Comparison of ENCODE assay signal across 8 mouse cellular contexts in the genomic region with DNA sequence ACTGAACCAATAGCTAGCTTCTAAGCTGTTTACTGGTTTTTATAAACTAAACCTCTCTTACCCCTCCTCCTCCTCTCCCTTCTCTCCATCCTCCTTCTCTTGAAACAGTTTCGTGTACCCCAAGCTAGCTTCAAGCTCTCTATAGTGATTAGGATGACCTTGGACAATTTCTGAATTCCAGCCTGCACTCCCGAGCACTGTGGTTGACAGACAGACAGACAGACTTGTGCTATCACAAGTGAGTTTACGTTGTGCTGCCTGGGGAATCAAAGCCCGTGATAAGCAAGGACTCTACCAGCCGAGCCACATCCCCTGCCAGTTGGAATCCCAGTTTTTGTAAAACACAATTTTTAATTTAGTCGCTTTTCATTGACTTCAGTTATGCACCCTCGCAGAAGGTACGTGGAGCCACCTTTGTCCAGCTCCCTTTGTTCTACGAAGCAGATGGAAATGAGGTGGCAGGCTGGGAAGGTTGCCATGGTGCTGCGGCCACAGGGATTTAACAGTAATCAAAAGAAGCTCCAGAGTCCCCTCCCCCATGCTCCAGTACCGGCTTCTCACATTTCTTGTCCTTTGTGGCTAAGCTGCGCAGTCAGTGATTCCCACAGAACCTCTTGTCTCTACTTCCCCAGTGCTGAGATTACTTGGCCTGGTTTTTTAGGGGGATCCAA. TPM values are rescaled to one million over a fixed set of nuclear protein-coding genes. Genes with fewer than 3 reads are reported as not detected.
DNase-seq lines count a peak whose midpoint lies in the region; ATAC-seq and TF ChIP-seq lines count a peak whose summit lies in the region.

No protein-coding gene starts in this region.

- no peaks in the 10 kb centered on the region for H3K27me3 ChIP-seq in C2C12 (ENCODE audit: control insufficient read depth, insufficient read depth, insufficient read length)
- H3K27me3 ChIP-seq in hindbrain, embryonic 10.5 days (ENCODE audit: insufficient read depth, poor library complexity, severe bottlenecking) = no peaks in the 10 kb centered on the region
- H3K27me3 ChIP-seq in limb, embryonic 13.5 days = no peaks in the 10 kb centered on the region

- peaks cover 6% of the 10 kb centered on the region; the same call in 1 of the 2 replicates for H3K9me3 ChIP-seq in hindbrain, embryonic 10.5 days
- peaks cover 2% of the 10 kb centered on the region; the same call in 1 of the 2 replicates for H3K9me3 ChIP-seq in limb, embryonic 13.5 days

- ATAC-seq in limb, embryonic 13.5 days (ENCODE audit: low FRiP score, low read depth) = peak; percentile 57; the same call in 1 of the 2 replicates

- H3K36me3 ChIP-seq in C2C12 (ENCODE audit: control insufficient read depth, insufficient read depth) = no peaks in the 10 kb centered on the region
- H3K36me3 ChIP-seq in hindbrain, embryonic 10.5 days = 0 out of 2 replicates have a peak, but pooled peaks cover 4% of the 10 kb centered on the region
- no peaks in the 10 kb centered on the region for H3K36me3 ChIP-seq in limb, embryonic 13.5 days

- H3K79me2 ChIP-seq in C2C12 (ENCODE audit: control insufficient read depth, insufficient read depth) = no peaks in the 10 kb centered on the region

- H3K27ac ChIP-seq in cortical plate, adult 2 months (ENCODE audit: insufficient read depth, low read length) = peak overlapping the region; percentile 45; the same call in 1 of the 2 replicates
- peak overlapping the region; percentile 98 for H3K27ac ChIP-seq in hindbrain, embryonic 10.5 days
- peak overlapping the region; percentile 73; the same call in 1 of the 2 replicates for H3K27ac ChIP-seq in limb, embryonic 13.5 days
- H3K27ac ChIP-seq in olfactory bulb, adult 2 months (ENCODE audit: insufficient read depth, low read depth, low read length) = peak overlapping the region; percentile 42

- H3K4me1 ChIP-seq in cortical plate, adult 2 months (ENCODE audit: control insufficient read depth, insufficient read depth, low read length) = peaks cover 16% of the 10 kb centered on the region
- peaks cover 75% of the 10 kb centered on the region for H3K4me1 ChIP-seq in hindbrain, embryonic 10.5 days (replicated peaks)
- H3K4me1 ChIP-seq in limb, embryonic 13.5 days = peaks cover 37% of the 10 kb centered on the region
- peaks cover 24% of the 10 kb centered on the region for H3K4me1 ChIP-seq in olfactory bulb, adult 2 months (ENCODE audit: control insufficient read depth, insufficient read depth, low read length)

- peak overlapping the region; percentile 49 for H3ac ChIP-seq in C2C12 (ENCODE audit: control insufficient read depth, insufficient read length, low read depth)

- peak overlapping the region; percentile 19; the same call in 1 of the 2 replicates for H3K9ac ChIP-seq in limb, embryonic 13.5 days

- 6% methylated on average over 12 of the region's 12 CpGs for WGBS in hindbrain, embryonic 10.5 days
- 15% methylated on average over 12 of the region's 12 CpGs for WGBS in limb, embryonic 13.5 days
- WGBS in olfactory bulb, adult 2 months = 10% methylated on average over 12 of the region's 12 CpGs

- TF ChIP-seq CTCF in C2C12 (IDR thresholded peaks at IDR 0.05; ENCODE audit: control insufficient read depth, insufficient read depth, insufficient read length) = no peak
- no peak for TF ChIP-seq CTCF in cortical plate, adult 2 months (IDR thresholded peaks at IDR 0.05; ENCODE audit: extremely low read depth, insufficient read depth, low read length)
- no peak for TF ChIP-seq CTCF in olfactory bulb, adult 2 months (IDR thresholded peaks at IDR 0.05; ENCODE audit: insufficient read depth, low read depth, low read length)

- H3K4me3 ChIP-seq in C2C12 (ENCODE audit: insufficient read depth, poor library complexity, severe bottlenecking) = no peak overlapping the region
- H3K4me3 ChIP-seq in cortical plate, adult 2 months (ENCODE audit: insufficient read depth, low read length) = no peak overlapping the region
- peak overlapping the region; percentile 39 for H3K4me3 ChIP-seq in hindbrain, embryonic 10.5 days
- no peak overlapping the region for H3K4me3 ChIP-seq in limb, embryonic 13.5 days
- H3K4me3 ChIP-seq in olfactory bulb, adult 2 months (ENCODE audit: insufficient read depth, low read depth, low read length) = no peak overlapping the region

- H3K4me2 ChIP-seq in limb, embryonic 13.5 days (replicated peaks) = peak overlapping the region; percentile 25; the same call in 1 of the 2 replicates

- no peak for TF ChIP-seq POLR2A in cortical plate, adult 2 months (IDR thresholded peaks at IDR 0.05; ENCODE audit: extremely low read depth, insufficient read depth, low read length)
- no peak for TF ChIP-seq POLR2A in olfactory bulb, adult 2 months (IDR thresholded peaks at IDR 0.05; ENCODE audit: insufficient read depth, low read depth, low read length)

- DNase-seq in adrenal gland, postnatal 10 days = peak; percentile 68
- DNase-seq in adrenal gland, postnatal 4 days (ENCODE audit: low spot score in 2 of 2) = no peak
- peak; percentile 94 for DNase-seq in hindbrain, embryonic 10.5 days (ENCODE audit: low spot score)
- no peak for DNase-seq in adipocyte (ENCODE audit: low spot score)

- no peaks in the 10 kb centered on the region for H3K79me3 ChIP-seq in C2C12 (ENCODE audit: low read depth)

TF ChIP-seq in C2C12, 6 proteins besides CTCF, POLR2A, EP300 and RAD21:
- TF ChIP-seq MYOD1 (IDR thresholded peaks at IDR 0.05; ENCODE audit: control insufficient read depth, insufficient read length, low read depth) (no peak), MAX (IDR thresholded peaks at IDR 0.05) (peak; percentile 96)

RNA-seq across cellular contexts. Expression of a gene that starts 15.3 kb away (rescaled TPM):
- total RNA-seq in adrenal gland, postnatal 10 days (2021) = 100 to 1,000 TPM; 202 to 313 TPM
- total RNA-seq in adrenal gland, postnatal 4 days (2021) = 100 to 1,000 TPM; 323 to 446 TPM
- polyA plus RNA-seq in C2C12 (2012; fragmentation: generic; extraction: Trizol) = 2,758 TPM
- 1,321 and 1,512 TPM in 2 replicates for polyA plus RNA-seq in cortical plate, adult 2 months (2012; rRNA removed)
- polyA plus RNA-seq in hindbrain, embryonic 10.5 days (2016; fragmentation: Nextera tagmentation; extraction: Ambion mirVana) = 4,838 and 8,764 TPM in 2 replicates
- 1,398 and 1,426 TPM in 2 replicates for polyA plus RNA-seq in limb, embryonic 13.5 days (2015; fragmentation: Nextera tagmentation; extraction: Ambion mirVana)
- polyA plus RNA-seq in olfactory bulb, adult 2 months (2012; ENCODE audit: insufficient read depth, insufficient read length, low replicate concordance, missing spikeins) = 1,035 TPM in 1 of 2 replicates, not detected in the other

RNA-seq across cellular contexts. Expression of a gene that starts 15.5 kb away (rescaled TPM):
- total RNA-seq in adrenal gland, postnatal 10 days (2021) = not detected
- total RNA-seq in adrenal gland, postnatal 4 days (2021) = not detected
- polyA plus RNA-seq in C2C12 (2012; fragmentation: generic; extraction: Trizol) = 0.22 TPM
- polyA plus RNA-seq in cortical plate, adult 2 months (2012; rRNA removed) = 0.35 and 0.55 TPM in 2 replicates
- not detected in 2 replicates for polyA plus RNA-seq in hindbrain, embryonic 10.5 days (2016; fragmentation: Nextera tagmentation; extraction: Ambion mirVana)
- not detected in 2 replicates for polyA plus RNA-seq in limb, embryonic 13.5 days (2015; fragmentation: Nextera tagmentation; extraction: Ambion mirVana)
- polyA plus RNA-seq in olfactory bulb, adult 2 months (2012; ENCODE audit: insufficient read depth, insufficient read length, low replicate concordance, missing spikeins) = not detected in 2 replicates

RNA-seq across cellular contexts. Expression of a gene that starts 34.5 kb away (rescaled TPM):
- total RNA-seq in adrenal gland, postnatal 10 days (2021) = 100 to 1,000 TPM; 329 to 414 TPM
- 100 to 1,000 TPM; 512 to 526 TPM for total RNA-seq in adrenal gland, postnatal 4 days (2021)
- 3,512 TPM for polyA plus RNA-seq in C2C12 (2012; fragmentation: generic; extraction: Trizol)
- polyA plus RNA-seq in cortical plate, adult 2 months (2012; rRNA removed) = 1,160 and 1,231 TPM in 2 replicates
- polyA plus RNA-seq in hindbrain, embryonic 10.5 days (2016; fragmentation: Nextera tagmentation; extraction: Ambion mirVana) = 2,254 and 2,463 TPM in 2 replicates
- 1,632 and 1,683 TPM in 2 replicates for polyA plus RNA-seq in limb, embryonic 13.5 days (2015; fragmentation: Nextera tagmentation; extraction: Ambion mirVana)
- 649 and 1,228 TPM in 2 replicates for polyA plus RNA-seq in olfactory bulb, adult 2 months (2012; ENCODE audit: insufficient read depth, insufficient read length, low replicate concordance, missing spikeins)

RNA-seq across cellular contexts. Expression of a gene that starts 50.8 kb away (rescaled TPM):
- 10 to 100 TPM; 17.7 to 27.7 TPM for total RNA-seq in adrenal gland, postnatal 10 days (2021)
- total RNA-seq in adrenal gland, postnatal 4 days (2021) = 10 to 100 TPM; 41.5 to 45.9 TPM
- 18.0 TPM for polyA plus RNA-seq in C2C12 (2012; fragmentation: generic; extraction: Trizol)
- 24.7 and 27.1 TPM in 2 replicates for polyA plus RNA-seq in cortical plate, adult 2 months (2012; rRNA removed)
- polyA plus RNA-seq in hindbrain, embryonic 10.5 days (2016; fragmentation: Nextera tagmentation; extraction: Ambion mirVana) = 22.3 and 25.5 TPM in 2 replicates
- 22.5 and 26.1 TPM in 2 replicates for polyA plus RNA-seq in limb, embryonic 13.5 days (2015; fragmentation: Nextera tagmentation; extraction: Ambion mirVana)
- not detected in 2 replicates for polyA plus RNA-seq in olfactory bulb, adult 2 months (2012; ENCODE audit: insufficient read depth, insufficient read length, low replicate concordance, missing spikeins)

Comparison
In these comparisons a context has a peak if more than half of its experiments do, and no peak if none do; other contexts are left out.
1. DNase-seq: peak in adrenal gland, postnatal 10 days (single experiment) and hindbrain, embryonic 10.5 days (single experiment); none in adrenal gland, postnatal 4 days (0 of 2) and adipocyte (single experiment).
2. H3K27ac ChIP-seq: peak in every context shown above with its lines; median percentile 98 in hindbrain, embryonic 10.5 days; 73 in limb, embryonic 13.5 days; 45 in cortical plate, adult 2 months; 42 in olfactory bulb, adult 2 months.